Mouse (Mus musculus) liver, adult 2 months (tissue): Measurements from ENCODE around the gene Piwil1.

ENCODE experiments used
- CTCF ChIP-seq: fragments of 200-500 bp; IDR thresholded peaks from 2 replicates; pipeline ENCODE4 v1.5.1; 2011; ENCODE audit warnings: low read depth, low read length, control low read depth
- POLR2A ChIP-seq: fragments of 200-500 bp; IDR thresholded peaks from 2 replicates; pipeline ENCODE4 v1.6.1; 2011; ENCODE audit warnings: low read length, control low read depth; ENCODE audit not compliant: insufficient read depth; ENCODE audit errors: extremely low read depth

DNA sequence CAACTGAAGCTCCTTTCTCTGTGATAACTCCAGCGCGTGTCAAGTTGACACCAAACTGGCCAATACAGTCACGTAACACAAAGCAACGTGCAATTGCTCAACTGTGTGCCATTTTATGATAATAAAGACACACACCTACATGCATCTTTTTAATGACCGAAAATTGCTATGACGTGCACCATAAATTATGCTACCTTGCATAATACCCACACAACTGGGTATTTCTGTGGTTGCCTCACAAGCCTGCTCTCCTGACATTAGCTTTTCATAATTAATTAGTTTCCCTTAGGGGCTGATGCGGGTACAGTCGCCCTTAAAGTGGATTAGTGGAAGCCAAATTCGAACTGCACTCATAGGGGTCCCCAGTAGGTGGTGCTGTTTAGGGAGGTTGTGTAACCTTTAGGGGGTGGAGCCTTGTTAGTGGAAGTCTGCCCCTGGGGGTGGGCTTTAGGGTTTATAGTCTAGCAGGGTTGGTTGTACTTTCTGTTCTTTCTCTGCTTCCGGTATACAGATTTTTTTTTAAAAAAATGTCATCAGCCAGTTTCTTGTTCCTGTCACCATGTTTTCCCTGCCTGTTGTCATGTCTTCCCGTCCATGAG is 30.2 kb downstream of the Piwil1 start:
- TF ChIP-seq POLR2A (no peak), CTCF (peak; percentile 6; the same call in 1 of the 2 replicates)
